Mouse (Mus musculus) thymus, postnatal 36 days (tissue): ENCODE measurements around the gene Prrc2c.
A peak's percentile ranks its signal among the peaks of the same experiment; 100 is the strongest.
"Not testable (repeated sequence)": the region's sequence is repeated elsewhere in the genome, so short reads cannot be mapped to it uniquely, and the experiment has no call there.

Experiments used
- DNase-seq, 2 experiments: peaks; one replicate each; pipeline ENCODE4 v3.0.0; 2022; ENCODE audit warnings: mixed read lengths in 2 of 2

Prrc2c gene

DNA sequence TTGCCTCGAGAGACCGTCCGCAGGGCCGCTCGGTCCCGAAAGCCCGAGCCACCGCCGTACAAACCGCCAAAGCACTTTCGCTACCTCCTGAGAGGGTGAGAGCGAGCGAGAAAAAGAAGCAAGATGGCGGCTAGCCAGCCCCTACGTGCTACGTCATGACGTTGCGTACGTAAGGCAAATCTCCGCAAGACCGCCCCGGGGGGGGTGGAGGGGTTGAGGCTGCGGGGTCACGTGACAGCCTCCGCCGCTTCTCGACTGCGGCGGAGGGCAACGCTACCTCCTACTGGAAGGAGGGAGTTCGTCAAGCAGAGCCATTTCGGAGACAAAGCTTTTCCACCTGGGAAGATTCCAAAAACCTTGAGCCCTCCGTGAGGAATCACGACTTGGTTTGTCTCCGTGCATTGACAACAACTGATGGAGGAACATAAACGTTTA, at the start of gene Prrc2c:
Prrc2c (minus strand) TSS at position 156 of the 435 bp plus-strand sequence.
- peak; percentile 96 to 97 for DNase-seq

DNA sequence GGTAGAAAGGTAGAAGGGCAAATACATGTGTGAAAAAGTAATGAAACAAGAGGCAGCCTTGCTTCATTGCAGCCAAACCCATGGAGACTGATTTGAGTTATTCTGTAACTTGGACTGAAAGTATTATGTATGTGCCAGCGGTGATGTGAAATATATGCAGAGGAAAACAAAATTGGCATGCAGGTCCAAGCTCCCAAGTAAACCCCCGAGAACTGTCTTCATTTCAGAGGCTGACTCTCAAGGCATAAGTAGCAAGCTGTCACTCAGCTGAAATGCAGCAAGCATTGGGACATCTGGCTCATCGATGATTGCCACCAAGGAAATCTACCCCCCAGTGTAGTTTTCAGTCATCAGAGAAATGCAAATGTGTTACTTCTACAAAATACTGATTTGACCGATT, 44.9 kb upstream of the Prrc2c start:
- no peak for DNase-seq

DNA sequence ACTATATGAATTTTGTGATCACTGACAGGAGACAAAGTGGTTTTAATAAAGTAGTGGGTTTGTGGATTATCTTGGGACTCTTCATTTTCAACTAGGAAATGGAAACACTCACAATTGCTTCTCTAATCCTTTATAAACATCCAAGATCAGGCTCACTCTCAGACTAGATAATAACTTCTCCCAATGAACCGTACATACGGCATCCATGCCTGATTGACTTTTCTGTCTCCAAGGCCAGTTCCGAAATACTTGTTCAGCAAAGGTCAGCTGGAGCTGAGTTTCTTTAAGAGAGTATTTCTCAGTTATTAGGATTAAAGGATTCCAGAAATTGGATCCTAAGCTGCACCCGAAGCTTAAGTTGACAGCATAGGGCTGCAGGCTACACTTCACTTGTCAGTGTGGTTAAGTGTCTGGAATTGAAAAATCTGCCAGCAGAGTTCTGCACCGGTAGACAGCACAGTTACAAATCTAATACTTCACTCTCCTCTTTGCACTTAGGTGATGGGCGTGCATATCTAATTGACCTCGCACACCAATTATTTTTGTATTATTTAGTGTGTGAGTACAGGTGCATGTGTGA, 43.4 kb upstream of the Prrc2c start:
- DNase-seq = no peak

DNA sequence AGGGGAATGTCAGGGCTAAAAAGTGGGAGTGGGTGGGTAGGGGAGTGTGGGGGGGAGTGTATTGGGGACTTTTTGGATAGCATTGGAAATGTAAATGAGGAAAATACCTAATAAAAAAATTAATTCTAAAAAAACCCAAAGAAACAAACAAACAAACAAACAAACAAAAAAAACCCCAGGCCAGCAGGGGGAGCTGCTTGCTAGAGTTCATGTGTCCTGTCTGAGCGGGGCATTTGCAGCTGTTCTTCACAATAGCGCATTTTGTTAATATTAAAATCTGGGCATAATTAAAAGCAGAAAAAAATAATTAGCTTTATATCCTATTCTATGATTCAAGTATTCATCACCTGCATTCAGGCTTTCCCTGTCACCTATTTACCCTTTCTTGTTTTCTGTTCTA, 40.7 kb upstream of the Prrc2c start:
- DNase-seq = not testable (repeated sequence)

DNA sequence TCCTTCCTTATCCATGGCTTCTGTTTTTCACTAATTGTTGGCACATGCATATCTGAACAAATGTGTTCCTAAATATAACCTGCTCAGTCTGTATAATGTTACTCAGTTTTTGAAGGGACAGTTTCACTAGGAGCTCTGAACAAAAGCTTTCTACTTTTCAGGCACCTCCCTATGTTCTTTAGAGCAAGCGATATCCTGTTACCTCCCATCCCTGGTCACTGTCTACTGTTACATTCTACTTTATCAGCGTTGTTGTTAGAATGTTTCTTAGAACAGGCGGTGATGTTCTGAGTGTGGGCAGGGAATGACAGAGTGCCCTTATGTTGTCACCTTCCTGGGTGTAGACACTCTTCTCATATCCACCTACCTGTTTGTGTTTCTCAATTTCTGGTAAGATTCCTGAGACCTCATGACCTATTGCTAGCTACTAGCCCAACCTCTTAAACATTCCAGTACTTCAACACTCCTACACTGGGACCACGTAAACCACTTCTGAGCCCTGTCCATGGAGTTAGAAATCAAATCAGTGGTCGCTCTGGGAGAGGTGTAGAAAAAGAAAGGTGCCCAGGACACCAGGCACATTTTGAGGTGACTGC, 37.7 kb upstream of the Prrc2c start:
- no peak for DNase-seq

DNA sequence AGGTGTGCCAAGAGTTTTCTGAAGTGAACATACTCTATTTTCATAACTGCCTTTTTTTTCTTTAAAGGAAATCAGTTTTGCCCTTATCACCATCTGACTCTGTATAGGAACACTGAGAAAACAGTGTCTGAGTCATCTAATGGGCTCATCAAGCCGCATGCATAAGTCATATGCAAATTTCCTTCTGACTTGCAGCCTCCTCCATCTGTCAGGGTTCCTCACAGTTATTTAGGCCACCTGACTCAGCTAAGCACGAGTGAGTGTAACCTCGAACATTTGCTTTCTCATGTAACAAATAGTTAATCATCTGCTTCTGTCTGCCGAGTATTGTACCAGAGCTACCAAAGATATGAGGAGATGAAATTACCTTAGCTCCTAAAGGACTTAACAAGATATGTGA, 33.3 kb upstream of the Prrc2c start:
- no peak for DNase-seq

DNA sequence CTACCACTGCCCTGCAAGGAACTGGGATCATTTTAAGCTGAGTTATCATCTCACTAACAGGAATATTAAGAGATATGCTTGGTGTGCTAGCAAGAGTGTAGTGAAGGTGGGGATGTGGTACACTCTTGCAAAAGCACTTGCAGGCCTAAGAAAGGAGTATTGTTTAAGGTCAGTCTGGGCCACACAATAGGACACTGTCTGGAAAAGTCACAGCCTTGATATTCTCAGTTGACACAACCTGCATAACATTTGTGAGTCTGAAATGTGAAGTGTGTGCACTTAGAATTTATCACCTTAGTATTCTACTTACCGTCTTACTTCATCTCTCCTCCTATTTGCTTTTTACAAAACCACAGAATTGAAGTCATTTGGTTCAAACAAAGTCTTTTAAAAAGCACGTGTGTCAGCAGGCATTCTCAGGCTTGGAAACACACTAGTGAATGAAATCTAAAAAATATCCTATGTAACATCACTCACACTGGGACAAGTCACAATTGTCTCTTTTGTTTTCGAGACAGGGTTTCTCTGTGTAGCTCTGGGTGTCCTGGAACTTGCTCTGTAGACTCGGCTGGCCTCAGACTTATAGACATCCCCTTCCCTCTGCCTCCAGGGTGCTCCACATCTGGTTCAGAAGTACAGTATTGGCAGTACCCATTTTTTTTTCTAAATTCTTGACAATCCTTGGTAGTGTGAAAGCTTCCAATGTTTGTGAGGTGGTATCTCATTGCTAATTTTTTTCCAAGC, 31.4 kb upstream of the Prrc2c start:
- DNase-seq = no peak

DNA sequence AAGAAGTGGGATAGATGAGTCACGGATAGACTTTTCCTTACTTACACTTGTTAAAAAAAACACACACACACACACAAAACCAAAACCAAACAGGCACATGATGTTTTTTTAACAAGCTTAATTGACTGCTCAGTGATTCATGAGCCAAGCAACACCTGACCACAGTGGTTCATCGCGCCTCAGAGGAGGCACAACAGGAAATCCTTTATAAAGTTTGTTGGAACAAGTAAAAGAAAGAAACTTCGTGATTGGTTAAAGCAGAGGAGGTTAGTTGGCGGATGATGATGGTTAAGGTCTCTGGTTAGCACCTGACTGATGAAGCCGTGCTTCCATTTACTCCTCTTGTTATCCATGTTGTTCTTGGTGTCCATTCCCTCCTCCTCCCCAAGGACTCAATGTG, 11.7 kb upstream of the Prrc2c start:
- DNase-seq = no peak

DNA sequence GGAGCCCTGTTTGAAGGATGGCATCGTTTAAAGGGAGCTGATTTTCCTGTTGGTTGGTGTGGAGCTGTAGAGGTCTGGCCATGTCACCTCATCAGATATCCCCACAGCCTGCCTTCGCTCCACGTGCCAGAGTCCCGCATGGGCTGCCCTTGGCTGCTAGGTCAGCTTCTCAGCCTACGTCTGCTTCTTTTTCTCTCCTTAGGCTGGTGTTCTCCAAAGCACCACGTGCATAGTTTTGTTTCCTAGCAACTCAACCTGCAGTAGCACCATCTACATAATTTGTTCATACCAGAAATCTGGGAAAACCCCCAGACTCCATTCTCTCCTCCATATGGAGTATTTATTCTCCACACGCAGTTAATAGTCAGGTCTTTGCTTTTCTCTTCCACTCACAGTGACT, 9.3 kb upstream of the Prrc2c start:
- no peak for DNase-seq

DNA sequence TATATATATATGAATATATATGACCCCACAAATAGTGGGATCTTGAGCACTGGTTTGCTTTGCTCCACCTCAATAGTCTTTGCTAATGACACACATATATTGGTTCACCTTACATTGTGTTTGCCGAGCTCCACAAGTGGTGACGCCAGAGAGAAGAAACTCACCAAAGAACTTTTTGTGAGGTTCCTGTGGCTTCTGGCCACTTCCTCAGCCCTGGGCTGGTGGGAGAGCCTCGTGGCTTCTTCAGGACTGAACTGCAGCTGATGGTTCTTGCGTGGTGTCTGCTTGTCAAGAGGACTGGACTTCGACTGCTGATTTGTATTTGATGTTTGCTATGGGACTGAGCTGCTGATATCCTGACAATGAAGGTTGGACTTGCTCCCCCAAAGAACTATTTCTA, 8.4 kb upstream of the Prrc2c start:
- no peak for DNase-seq

DNA sequence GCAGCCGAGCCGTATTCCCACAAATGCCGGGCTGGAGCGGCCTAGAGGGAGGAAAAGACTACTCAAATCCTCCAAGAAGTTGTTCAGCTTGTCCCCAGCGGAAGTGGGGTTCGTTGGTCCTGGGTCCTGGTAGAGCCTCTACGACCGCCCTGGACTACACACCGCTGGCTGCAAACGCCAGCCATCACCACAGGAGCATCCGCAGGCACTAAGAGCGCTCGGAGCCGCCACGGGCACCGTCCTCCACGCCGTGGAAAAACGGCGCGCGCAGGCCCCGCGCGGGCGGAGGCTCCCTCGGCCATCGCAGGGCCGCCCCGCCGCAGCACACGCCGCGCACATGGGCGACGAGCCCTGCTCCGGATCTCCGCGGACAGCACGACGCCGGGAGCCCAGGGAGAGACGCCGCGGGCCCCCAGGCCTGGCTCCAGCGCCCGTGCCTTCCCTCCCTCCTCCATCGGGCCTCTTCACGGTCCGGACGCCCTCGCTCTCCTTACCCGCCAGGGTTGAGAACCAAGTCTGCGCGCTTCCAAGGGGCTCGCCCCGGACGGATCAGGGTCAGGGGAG, 443 bp downstream of the Prrc2c start:
- peak in 1 of 2 experiments; percentile 47 for DNase-seq

DNA sequence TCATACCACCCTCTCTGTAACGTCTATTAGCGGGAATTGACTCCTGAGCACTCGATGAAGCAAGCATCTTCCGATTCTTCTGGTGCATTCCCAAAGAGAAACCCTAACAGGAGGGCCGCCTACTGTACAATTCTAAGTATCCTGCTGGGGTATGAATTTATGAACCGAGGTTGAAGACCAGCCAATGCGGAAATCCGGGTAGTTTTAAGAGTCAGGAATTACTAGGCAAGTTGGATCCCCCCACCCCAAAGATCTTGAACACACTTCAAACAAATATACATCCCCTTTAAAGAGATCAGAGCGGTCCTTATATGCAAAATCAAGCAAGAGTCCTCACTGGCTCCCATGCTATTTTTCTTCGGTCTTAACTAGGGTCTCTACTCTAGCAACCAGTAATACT, 950 bp downstream of the Prrc2c start:
- DNase-seq = peak; percentile 11 to 15

DNA sequence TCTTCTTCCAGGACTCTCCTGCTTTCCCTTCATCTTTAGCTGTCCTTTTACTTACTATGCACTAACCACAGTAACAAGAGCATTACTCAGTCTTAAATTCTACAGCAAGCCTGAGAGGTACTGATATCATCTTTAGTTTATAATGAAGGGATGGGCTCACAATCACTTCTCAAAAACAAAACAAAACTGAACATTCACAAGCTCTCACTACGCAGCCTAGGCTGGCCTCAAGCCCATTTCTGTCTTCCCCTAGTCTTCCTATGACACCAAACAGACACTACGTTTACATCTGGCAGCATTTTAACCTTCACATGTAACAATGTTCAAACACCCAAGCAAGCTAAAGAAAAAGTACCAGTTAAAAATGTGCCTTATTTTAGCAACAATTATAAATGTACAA, 1.9 kb downstream of the Prrc2c start:
- no peak for DNase-seq

DNA sequence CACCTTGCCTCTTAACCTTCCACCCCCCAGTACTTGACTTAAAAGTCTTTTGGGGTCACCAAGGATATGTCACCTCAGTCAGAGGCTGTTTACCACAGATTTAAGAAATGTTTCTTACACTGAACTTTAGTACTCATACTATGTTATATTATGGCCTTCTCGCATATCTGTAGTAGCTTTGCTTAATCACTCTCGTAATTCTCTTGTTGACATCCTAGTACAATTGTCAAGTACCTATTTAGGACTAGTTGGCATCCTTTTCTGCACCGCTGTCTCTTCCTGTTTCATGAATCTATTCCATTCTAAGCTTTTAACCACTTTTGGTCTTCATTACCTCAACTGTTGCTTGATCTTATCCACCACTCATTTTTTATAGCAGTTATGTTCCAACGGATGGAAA, 5.3 kb downstream of the Prrc2c start:
- DNase-seq = no peak

DNA sequence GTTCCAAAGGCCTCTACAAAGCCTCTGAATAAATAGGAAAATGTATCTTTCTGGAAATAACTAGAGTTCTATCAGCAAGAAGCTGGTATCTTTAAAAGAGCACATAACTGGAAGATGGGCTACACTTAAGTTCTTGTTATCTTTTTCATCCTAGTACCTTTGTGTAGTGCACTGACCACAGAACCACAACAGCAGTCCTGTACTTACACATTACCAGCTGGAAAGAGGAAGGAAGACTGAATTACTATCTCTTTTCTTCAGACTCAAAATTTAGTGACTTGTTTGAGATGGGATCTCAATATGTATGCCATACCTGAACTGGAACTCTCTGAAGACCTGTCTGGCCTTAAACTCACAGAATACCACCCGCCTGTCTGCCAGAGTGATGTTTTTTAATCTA, 6.1 kb downstream of the Prrc2c start:
- no peak for DNase-seq

DNA sequence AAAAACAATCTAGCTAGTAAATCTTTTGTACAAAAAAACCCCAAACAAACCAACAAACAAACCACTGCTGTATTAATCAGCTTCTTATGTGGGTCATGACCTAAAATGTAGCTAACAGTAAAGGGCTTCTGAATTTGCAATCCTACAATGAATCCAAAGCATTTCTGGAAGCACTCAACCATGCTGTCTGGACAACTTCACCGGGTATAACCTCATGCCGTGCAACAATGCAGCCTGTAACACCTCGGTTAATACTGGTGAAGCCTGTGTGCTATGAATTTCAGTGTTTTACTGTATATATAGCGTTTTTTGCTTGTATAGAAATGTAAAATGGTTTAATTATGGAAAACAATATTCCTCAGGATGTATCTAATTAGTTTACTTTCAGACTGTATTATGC, 8.3 kb downstream of the Prrc2c start:
- no peak for DNase-seq

DNA sequence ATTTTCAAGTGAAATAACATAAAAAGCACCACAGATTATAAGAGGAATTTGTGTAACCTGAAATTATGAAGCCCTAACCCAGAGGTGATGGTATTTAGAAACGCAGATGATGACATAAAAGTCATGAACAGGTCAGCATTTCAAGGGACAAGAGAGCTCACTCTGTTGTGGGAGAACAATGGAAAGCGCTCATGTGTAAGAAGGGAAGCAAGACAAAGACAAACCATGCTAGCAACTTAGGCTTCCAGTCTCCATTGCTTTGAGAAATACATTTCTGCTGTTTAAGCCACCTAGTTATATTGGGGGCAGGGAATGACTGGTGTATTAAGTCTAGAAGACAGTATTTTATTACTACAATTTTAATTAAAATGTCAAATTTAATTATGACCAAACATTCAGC, 10.9 kb downstream of the Prrc2c start:
- DNase-seq = no peak

DNA sequence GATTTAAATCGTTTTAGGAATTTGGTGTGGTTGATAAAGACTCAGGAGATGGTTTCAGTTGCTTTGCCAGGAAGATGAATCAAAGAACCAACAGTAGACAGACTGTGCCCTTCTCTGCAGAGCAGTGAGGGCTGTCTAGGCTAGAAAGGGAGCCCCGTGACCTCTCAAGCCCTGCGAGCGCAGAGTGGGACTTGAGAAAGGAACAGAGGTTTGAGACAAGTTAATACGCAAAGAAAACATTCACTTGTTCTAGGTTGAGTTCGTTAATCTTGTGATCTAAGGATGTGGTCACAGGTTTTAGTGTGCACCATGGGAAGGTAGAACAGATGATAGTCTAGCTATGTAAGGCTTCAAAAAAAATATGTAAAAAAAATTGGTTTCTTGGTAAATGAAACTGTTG, 12.4 kb downstream of the Prrc2c start:
- DNase-seq = peak; percentile 70 to 80

DNA sequence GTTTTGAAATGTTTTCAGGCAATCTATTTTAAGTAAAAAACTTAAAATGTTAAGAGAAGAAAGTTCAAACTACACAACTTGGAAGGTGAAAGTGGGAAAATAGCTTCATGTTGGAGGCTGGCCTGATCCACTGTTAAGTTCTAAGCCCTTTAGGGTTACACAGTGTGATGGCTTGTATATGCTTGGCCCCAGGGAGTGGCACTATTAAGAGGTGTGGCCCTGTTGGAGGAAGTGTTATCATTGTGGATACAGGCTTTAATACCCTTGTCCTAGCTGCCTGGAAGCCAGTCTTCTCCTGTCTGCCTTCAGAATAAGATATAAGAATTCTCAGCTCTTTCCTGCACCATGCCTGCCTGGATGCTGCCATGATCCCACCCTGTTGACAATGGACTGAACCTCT, 16.7 kb downstream of the Prrc2c start:
- no peak for DNase-seq

DNA sequence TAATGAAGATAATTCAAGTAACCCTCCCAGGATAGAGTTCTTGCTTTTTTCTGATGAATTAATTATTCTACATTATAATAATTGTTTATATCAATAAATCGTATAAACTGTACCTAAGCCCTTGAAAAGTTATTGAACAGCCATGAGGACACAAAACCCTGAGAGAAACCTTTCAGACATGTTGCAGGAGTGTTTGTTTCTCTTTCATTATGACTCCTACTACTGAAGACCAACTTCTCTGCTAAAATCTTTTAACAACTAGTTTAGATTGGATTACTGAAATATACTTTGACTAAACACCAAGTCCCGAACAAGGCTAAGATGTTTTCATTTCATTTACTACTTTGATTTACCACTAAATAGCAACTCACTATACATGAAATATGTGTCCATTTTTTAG, 19.7 kb downstream of the Prrc2c start:
- no peak for DNase-seq

DNA sequence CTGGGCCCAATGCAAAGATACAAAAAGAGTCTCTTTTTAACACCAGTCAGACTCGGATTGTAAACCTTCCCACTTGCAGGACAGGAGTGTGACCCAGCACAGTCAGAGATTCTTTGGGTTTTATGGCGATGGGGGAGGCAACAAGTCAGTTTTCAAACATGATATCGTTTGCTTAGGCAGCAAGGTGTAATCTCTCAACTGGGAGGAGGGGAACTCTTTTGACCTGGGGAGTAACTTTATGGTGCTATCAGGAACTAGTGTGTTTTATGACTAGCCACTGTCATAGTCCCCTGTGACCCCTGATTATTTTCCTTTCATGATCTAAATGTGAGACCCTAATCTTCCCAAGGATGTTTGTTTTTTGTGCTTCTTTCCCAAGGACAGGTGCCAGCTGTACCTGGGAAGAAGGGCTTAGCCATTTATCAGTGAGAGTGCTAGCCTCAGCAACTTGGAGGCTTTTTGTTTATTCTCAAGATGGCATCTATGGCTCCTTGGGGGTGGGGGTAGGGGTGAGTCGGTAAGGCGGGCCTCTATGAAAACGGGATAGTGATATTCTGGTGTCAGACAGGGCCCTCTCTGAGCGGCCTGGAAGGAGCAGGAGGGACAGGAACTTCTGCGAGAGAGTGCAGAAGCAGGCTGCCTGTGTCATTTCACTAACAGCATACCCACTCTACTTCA, 39.8 kb downstream of the Prrc2c start:
- DNase-seq = no peak

DNA sequence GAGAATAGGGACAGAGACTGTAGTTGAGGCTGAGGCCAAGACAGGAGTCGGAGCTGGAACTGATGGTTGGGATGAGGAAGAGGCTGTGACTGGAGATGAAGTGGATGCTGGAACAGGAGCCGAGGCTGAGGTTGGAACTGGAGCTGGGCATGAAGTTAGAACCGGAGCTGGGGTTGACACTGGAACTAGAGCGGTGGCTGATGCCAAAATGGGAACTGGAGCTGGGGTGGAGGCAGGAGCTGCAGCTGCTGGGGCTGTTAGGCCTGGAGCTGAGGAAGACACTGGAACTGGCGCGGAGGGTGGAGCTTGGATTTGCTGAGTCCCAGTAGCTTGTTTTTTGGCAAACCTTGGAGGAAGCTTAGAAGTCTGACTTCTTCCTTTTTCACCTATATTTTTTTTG, 42.5 kb downstream of the Prrc2c start:
- DNase-seq = no peak

DNA sequence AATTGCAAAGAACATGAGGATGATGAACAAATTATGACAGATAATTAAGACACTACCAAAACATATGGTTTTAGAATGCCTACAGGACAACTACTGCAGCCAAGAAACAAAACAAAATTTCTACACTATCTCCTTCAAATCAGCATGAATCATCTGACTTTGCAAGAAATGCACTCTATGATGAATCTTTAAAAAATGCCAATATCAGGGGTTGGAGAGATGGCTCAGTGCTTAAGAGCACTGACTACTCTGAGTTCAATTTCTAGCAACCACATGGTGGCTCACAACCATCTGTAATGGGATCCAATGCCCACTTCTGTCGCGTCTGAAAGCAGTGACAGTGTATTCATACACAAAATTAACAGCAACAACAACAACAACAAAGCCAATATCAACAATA, 46.6 kb downstream of the Prrc2c start:
- DNase-seq = no peak
